In the genomic region with DNA sequence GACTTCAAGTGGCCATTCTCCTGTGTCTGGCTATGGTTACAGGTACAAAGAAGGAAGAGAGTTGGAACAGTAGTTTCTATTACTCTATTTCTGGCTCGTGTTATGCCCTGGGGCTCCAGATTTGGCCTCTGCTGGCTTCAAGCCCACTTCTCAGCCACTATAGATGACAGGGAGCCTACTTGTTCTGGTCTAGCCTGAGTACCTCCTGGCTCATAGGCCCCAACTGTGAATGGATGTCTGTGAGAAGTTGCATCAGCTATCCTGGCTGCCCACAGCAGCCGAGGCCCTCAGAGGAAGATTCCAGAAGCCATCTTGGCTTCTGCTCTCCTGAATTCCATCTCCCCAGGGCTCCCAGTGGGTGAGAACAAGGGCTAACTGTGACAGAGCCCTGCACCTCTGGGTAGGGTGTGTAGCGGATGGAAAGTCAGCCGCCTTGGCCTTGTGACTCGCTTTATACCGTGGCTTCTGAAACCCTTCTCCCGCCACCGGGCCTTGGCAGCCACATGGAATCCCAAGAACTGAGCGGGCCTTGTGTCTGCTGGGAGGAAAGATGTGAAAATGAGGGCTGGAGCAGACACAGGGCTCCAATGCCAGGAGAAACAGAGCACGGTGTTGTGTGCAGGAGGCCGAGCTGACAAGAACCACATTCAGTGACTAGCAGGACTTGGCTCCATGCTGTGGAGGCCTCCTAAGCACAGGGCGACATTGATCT, we compare ENCODE assay signal across 8 mouse cellular contexts. TPM values are rescaled to one million over a fixed set of nuclear protein-coding genes. Genes with fewer than 3 reads are reported as not detected.
DNase-seq lines count a peak whose midpoint lies in the region; TF ChIP-seq lines count a peak whose summit lies in the region.

No protein-coding gene starts in this region.

- no peak overlapping the region for H3K4me3 ChIP-seq in layer of hippocampus, adult 2 months

- no peak for TF ChIP-seq CTCF in layer of hippocampus, adult 2 months (conservative IDR thresholded peaks at IDR 0.05)

- peak overlapping the region; percentile 91 for H3K27ac ChIP-seq in layer of hippocampus, adult 2 months

- DNase-seq in adrenal gland, postnatal 10 days = peak; percentile 45
- no peak for DNase-seq in adrenal gland, adult 18-20 months (ENCODE audit: low spot score in 2 of 2)
- DNase-seq in 3134 (ENCODE audit: extremely low read depth, insufficient read length, low spot score) = peak; percentile 62
- DNase-seq in frontal cortex, postnatal 36 days (ENCODE audit: low spot score in 2 of 2) = peak; percentile 36 to 67
- DNase-seq in layer of hippocampus, adult 2 months (ENCODE audit: low spot score in 2 of 2) = peak; percentile 54 to 82
- peak; percentile 37 for DNase-seq in right cerebral cortex, postnatal 14 days
- no peak for DNase-seq in spleen, postnatal 14 days (ENCODE audit: low spot score in 2 of 2)
- DNase-seq in embryo, embryonic 11 days = no peak

RNA-seq across cellular contexts. Expression of a gene that starts 55.1 kb away (rescaled TPM):
- 1 to 10 TPM; 4.8 to 6.5 TPM for total RNA-seq in adrenal gland, postnatal 10 days (2021)
- total RNA-seq in adrenal gland, adult 18-20 months (2021) = 1 to 10 TPM; 6.0 to 6.2 TPM
- total RNA-seq in layer of hippocampus, adult 2 months (2021) = 10 to 100 TPM; 43.5 to 43.9 TPM

Comparison
In these comparisons a context has a peak if more than half of its experiments do, and no peak if none do; other contexts are left out.
1. DNase-seq: peak in adrenal gland, postnatal 10 days (single experiment), 3134 (single experiment), frontal cortex, postnatal 36 days (2 of 2), layer of hippocampus, adult 2 months (2 of 2) and right cerebral cortex, postnatal 14 days (single experiment); none in adrenal gland, adult 18-20 months (0 of 2), spleen, postnatal 14 days (0 of 2) and embryo, embryonic 11 days (single experiment).
2. RNA of a gene that starts 55.1 kb away (total RNA-seq): 43.5 to 43.9 TPM in layer of hippocampus, adult 2 months; 4.8 to 6.5 TPM in adrenal gland, postnatal 10 days and 6.0 to 6.2 TPM in adrenal gland, adult 18-20 months; every median in the first group is over 4 times any median in the second.